ENCODE assay signal across 8 mouse cellular contexts in genomic region chr17:35121871-35122303, GRCm38 (mm10). TPM values are rescaled to one million over a fixed set of nuclear protein-coding genes. Genes with fewer than 3 reads are reported as not detected.
DNase-seq lines count a peak whose midpoint lies in the region; ATAC-seq and TF ChIP-seq lines count a peak whose summit lies in the region.

Gene Csnk2b (minus strand): TSS chr17:35122053.

- no peak for ATAC-seq in hindbrain, embryonic 15.5 days (ENCODE audit: low FRiP score, low read depth)

- TF ChIP-seq CTCF in gastrocnemius, adult 2 months (IDR thresholded peaks at IDR 0.05), result peak; percentile 40

- peaks cover 41% of the 10 kb centered on the region for H3K4me1 ChIP-seq in hindbrain, embryonic 15.5 days (replicated peaks)

- DNase-seq in embryo, embryonic 10 days (ENCODE audit: low spot score), result peak; percentile 72
- DNase-seq in embryo, embryonic 9.5 days (ENCODE audit: extremely low spot score), result no peak
- DNase-seq in cerebellum, postnatal 36 days, result peak; percentile 66 to 77
- DNase-seq in gastrocnemius, adult 2 months, result peak; percentile 54
- DNase-seq in layer of hippocampus, postnatal 25 days (ENCODE audit: extremely low spot score in 1 of 2, low spot score in 1 of 2), result peak; percentile 47 to 60
- DNase-seq in lung, postnatal 10 days, result peak; percentile 78
- peak; percentile 74 for DNase-seq in right cerebral cortex, adult 18-20 months

- H3K36me3 ChIP-seq in hindbrain, embryonic 15.5 days, result peaks cover 32% of the 10 kb centered on the region

- no peaks in the 10 kb centered on the region for H3K27me3 ChIP-seq in hindbrain, embryonic 15.5 days

- intact Hi-C loops in gastrocnemius, adult 2 months (cut with DNase I), result no loop called here

- peak within 1 kb of the TSS; percentile 81 for H3K4me2 ChIP-seq in hindbrain, embryonic 15.5 days

- H3K9ac ChIP-seq in hindbrain, embryonic 15.5 days, result peak within 1 kb of the TSS; percentile 93

- peak within 1 kb of the TSS; percentile 91 for H3K27ac ChIP-seq in gastrocnemius, adult 2 months
- peak within 1 kb of the TSS; percentile 91 for H3K27ac ChIP-seq in hindbrain, embryonic 15.5 days (replicated peaks)

- H3K4me3 ChIP-seq in gastrocnemius, adult 2 months, result peak within 1 kb of the TSS; percentile 92
- H3K4me3 ChIP-seq in hindbrain, embryonic 15.5 days, result peak within 1 kb of the TSS; percentile 99

- under 1% methylated on average over 19 of the region's 19 CpGs for WGBS in hindbrain, embryonic 15.5 days

- H3K9me3 ChIP-seq in hindbrain, embryonic 15.5 days, result no peaks in the 10 kb centered on the region

RNA-seq across cellular contexts. Expression of gene Csnk2b, which starts in this region (rescaled TPM):
- 100 to 1,000 TPM; 186 to 187 TPM for total RNA-seq in gastrocnemius, adult 2 months (2021)
- polyA plus RNA-seq in hindbrain, embryonic 15.5 days (2015; fragmentation: Nextera tagmentation; extraction: Ambion mirVana), result 308 and 311 TPM in 2 replicates
- total RNA-seq in layer of hippocampus, postnatal 25 days (2021), result 100 to 1,000 TPM; 179 to 181 TPM
